Mouse (Mus musculus) liver, adult 2 months (tissue): Measurements from ENCODE around the gene Ccdc87.

ENCODE experiments used
- CTCF ChIP-seq: fragments of 200-500 bp; IDR thresholded peaks from 2 replicates; pipeline ENCODE4 v1.5.1; 2011; ENCODE audit warnings: low read depth, low read length, control low read depth
- POLR2A ChIP-seq: fragments of 200-500 bp; IDR thresholded peaks from 2 replicates; pipeline ENCODE4 v1.6.1; 2011; ENCODE audit warnings: low read length, control low read depth; ENCODE audit not compliant: insufficient read depth; ENCODE audit errors: extremely low read depth

DNA sequence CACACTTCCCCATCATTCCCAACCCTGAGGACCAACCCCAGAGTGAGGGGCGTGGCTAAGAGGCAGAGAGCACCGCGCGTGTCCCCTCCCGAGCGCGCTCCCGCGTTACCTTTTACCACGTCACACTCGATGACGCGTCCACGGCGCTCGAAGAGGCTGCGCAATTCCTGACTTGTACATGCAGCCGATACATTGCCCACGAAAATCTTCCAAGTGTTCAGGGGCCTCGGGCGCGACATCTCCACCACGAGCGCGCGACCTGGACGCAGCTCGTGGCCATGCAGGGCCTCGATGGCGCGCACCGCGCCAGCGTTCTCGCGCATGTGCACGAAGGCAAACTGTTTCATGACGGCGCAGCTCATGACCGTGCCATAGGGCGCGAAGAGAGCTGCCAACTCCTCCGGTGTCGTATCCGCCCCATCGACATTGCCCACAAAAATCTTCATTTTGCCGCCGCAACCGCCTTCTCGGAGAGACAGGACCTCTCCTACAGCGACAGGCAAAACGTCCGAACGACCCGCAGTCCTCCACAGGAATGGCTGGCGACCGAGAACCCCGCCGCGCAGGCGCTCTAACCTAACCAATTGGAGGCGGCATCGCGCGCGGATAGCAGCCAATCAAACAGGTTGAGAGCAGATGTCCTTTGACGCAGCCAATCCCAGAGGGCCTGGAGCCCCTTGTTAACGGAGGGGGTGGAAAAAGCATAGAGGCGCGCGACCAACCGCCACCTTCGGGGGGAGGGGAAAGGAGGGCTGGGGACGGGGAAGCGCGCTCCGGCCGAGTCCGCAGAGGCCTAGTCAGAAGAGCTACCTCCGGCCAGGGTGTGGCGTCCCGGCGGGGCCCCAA, 27.9 kb upstream of the Ccdc87 start, which contains the start of the genes Gm21992 and Rbm14:
- TF ChIP-seq CTCF (no peak), POLR2A (peak; percentile 96)
